Mouse (Mus musculus) cerebellum, adult 2 months (tissue): ENCODE data around the gene Lrrc73.

ENCODE experiments used
- CTCF ChIP-seq: fragments of 200-500 bp; IDR thresholded peaks from 2 replicates; pipeline ENCODE4 v1.5.1; 2011; ENCODE audit warnings: low read depth, mild to moderate bottlenecking, control low read depth, low read length, moderate library complexity, borderline replicate concordance; ENCODE audit not compliant: insufficient read depth
- POLR2A ChIP-seq: fragments of 200-500 bp; IDR thresholded peaks from 2 replicates; pipeline ENCODE4 v1.6.1; 2011; ENCODE audit warnings: low read length, control low read depth, borderline replicate concordance; ENCODE audit not compliant: insufficient read depth

GRCm38 (mm10) chr17:46275034-46275433 lies 21.7 kb downstream of the Lrrc73 start:
- TF ChIP-seq POLR2A (no peak), CTCF (no peak)
